Comparison of ENCODE assay signal across 29 mouse cellular contexts in the genomic region with DNA sequence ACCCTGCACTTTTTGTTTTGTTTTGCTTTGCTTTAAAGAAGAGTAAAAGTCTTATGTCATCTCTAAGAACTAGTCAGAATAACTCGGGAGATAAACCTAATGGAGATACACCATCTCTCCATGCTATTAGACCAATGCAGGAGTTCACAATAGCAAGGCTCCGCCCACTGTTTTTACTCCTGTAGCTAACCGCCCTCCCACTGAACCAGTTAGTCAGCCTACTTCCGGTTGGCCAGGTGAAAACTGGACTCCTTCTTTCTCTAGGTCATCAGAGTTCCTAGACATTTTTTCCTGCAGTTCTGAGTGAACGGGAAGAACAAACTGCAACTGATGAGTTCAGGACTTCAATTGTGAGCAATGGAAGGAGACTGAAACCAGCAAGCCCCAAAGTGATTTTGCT.
"Had no signal": no experiment of that assay in that cellular context is flagged by ENCODE, and none has a peak within 500 bp of the region (broad histone marks: within the 10 kb centered on the region; RNA-seq: fewer than 3 reads in every experiment).

No protein-coding gene starts in this region.

- H3K4me2 ChIP-seq: heart, embryonic 11.5 days; heart, embryonic 13.5 days; heart, embryonic 15.5 days; hindbrain, embryonic 12.5 days; hindbrain, embryonic 14.5 days; intestine, embryonic 15.5 days; limb, embryonic 12.5 days; liver, embryonic 11.5 days; liver, embryonic 13.5 days; liver, embryonic 15.5 days had no signal

- H3K36me3 ChIP-seq: heart, embryonic 13.5 days; heart, embryonic 15.5 days; hindbrain, embryonic 10.5 days; hindbrain, embryonic 12.5 days; intestine, embryonic 15.5 days; limb, embryonic 10.5 days; limb, embryonic 12.5 days; liver, embryonic 13.5 days; liver, embryonic 15.5 days had no signal

- DNase-seq: gastrocnemius, adult 2 months; gastrocnemius, postnatal 10 days; gastrocnemius, postnatal 25 days; heart, adult 2 months; heart, postnatal 4 days; kidney, adult 18-20 months; kidney, adult 8-10 months; kidney, postnatal 10 days; kidney, postnatal 25 days; kidney, postnatal 4 days; layer of hippocampus, adult 9-11 months; layer of hippocampus, postnatal 36 days; liver; liver, embryonic 13.5 days; liver, postnatal 0 days had no signal

- ATAC-seq: hindbrain, embryonic 16.5 days; inflammation-experienced regulatory T-cells, adult 6 months; intestine, embryonic 15.5 days; intestine, postnatal 0 days; liver, postnatal 0 days had no signal

- H3K4me1 ChIP-seq: heart, embryonic 13.5 days; heart, embryonic 15.5 days; intestine, embryonic 15.5 days; limb, embryonic 12.5 days; liver, embryonic 15.5 days had no signal

- H3K9ac ChIP-seq: heart, embryonic 13.5 days; heart, embryonic 15.5 days; hindbrain, embryonic 12.5 days; hindbrain, embryonic 14.5 days; intestine, embryonic 15.5 days; limb, embryonic 12.5 days; liver, embryonic 13.5 days; liver, embryonic 15.5 days; liver, postnatal 0 days had no signal

- H3K4me3 ChIP-seq: gastrocnemius, adult 2 months; heart, adult 2 months; heart, embryonic 13.5 days; heart, embryonic 15.5 days; hindbrain, embryonic 10.5 days; hindbrain, embryonic 12.5 days; intestine, embryonic 15.5 days; limb, embryonic 10.5 days; limb, embryonic 12.5 days; liver, embryonic 13.5 days; liver, embryonic 15.5 days had no signal

- H3K9me3 ChIP-seq: heart, embryonic 13.5 days; heart, embryonic 15.5 days; hindbrain, embryonic 10.5 days; hindbrain, embryonic 12.5 days; intestine, embryonic 15.5 days; limb, embryonic 10.5 days; limb, embryonic 12.5 days; liver, embryonic 13.5 days; liver, embryonic 15.5 days had no signal

- H3K27me3 ChIP-seq: heart, embryonic 13.5 days; heart, embryonic 15.5 days; hindbrain, embryonic 12.5 days; intestine, embryonic 15.5 days; limb, embryonic 12.5 days; liver, embryonic 13.5 days; liver, embryonic 15.5 days had no signal

- H3K27ac ChIP-seq: gastrocnemius, adult 2 months; heart, adult 2 months; heart, embryonic 13.5 days; heart, embryonic 15.5 days; hindbrain, embryonic 10.5 days; hindbrain, embryonic 12.5 days; hindbrain, embryonic 14.5 days; intestine, embryonic 15.5 days; limb, embryonic 10.5 days; limb, embryonic 12.5 days; liver, embryonic 13.5 days; liver, embryonic 15.5 days had no signal
